Mouse (Mus musculus) spleen, adult 2 months (tissue): ENCODE data around the gene Anapc1. TPM values are rescaled to one million over a fixed set of nuclear protein-coding genes. Genes with fewer than 3 reads are reported as not detected.

Experiments used
- DNase-seq, 2 experiments: peaks; one replicate each; pipeline versions ENCODE4 v3.0.0 to v3.0.0-alpha.2; 2012 to 2021; ENCODE audit warnings: low spot score in 2 of 2, low read depth in 1 of 2
- H3K27ac ChIP-seq: fragments of 200-500 bp; 2 replicates; pipeline ENCODE4 v1.5.1; 2012; ENCODE audit warnings: low read length, inconsistent platforms; ENCODE audit not compliant: insufficient read depth
- H3K27me3 ChIP-seq: fragments of 200-500 bp; 2 replicates; pipeline ENCODE4 v1.6.1; 2012; ENCODE audit warnings: mild to moderate bottlenecking, moderate library complexity, low read length, inconsistent platforms; ENCODE audit not compliant: control insufficient read depth, insufficient read depth
- H3K36me3 ChIP-seq: fragments of 200-500 bp; 2 replicates; pipeline ENCODE4 v1.6.1; 2012; ENCODE audit warnings: mild to moderate bottlenecking, low read length, inconsistent platforms; ENCODE audit not compliant: control insufficient read depth, insufficient read depth
- H3K4me1 ChIP-seq: fragments of 200-500 bp; 2 replicates; pipeline ENCODE4 v1.6.1; 2011; ENCODE audit warnings: inconsistent platforms; ENCODE audit not compliant: control insufficient read depth, insufficient read depth, insufficient read length
- H3K4me3 ChIP-seq: fragments of 200-500 bp; 2 replicates; pipeline ENCODE4 v1.5.1; 2011; ENCODE audit warnings: mild to moderate bottlenecking, inconsistent platforms; ENCODE audit not compliant: insufficient read depth, insufficient read length; ENCODE audit errors: extremely low read depth
- CTCF ChIP-seq: fragments of 200-500 bp; IDR thresholded peaks from 2 replicates; pipeline ENCODE4 v1.5.1; 2011; ENCODE audit warnings: mild to moderate bottlenecking, inconsistent platforms; ENCODE audit not compliant: insufficient read depth, insufficient read length, insufficient replicate concordance; ENCODE audit errors: extremely low read depth
- POLR2A ChIP-seq: fragments of 200-500 bp; IDR thresholded peaks from 2 replicates; pipeline ENCODE4 v1.6.1; 2011; ENCODE audit warnings: low read depth, low read length, inconsistent platforms
- WGBS: fragments of 180-500 bp; shearing (Covaris S2); methylation state at CpG from one replicate; pipeline ENCODE4 v1.1.7; 2018; 5-methylcytosine and 5-hydroxymethylcytosine counted together
- polyA plus RNA-seq: library from polyadenylated mRNA; depleted of rRNA; stranded (reverse); fragments of >200 nt; gene quantifications from 2 replicates; pipeline ENCODE4 v1.2.3, GENCODE M21; 2012; rRNA removed

Gene Anapc1
- 33.2 and 36.3 TPM in 2 replicates for polyA plus RNA-seq

DNA sequence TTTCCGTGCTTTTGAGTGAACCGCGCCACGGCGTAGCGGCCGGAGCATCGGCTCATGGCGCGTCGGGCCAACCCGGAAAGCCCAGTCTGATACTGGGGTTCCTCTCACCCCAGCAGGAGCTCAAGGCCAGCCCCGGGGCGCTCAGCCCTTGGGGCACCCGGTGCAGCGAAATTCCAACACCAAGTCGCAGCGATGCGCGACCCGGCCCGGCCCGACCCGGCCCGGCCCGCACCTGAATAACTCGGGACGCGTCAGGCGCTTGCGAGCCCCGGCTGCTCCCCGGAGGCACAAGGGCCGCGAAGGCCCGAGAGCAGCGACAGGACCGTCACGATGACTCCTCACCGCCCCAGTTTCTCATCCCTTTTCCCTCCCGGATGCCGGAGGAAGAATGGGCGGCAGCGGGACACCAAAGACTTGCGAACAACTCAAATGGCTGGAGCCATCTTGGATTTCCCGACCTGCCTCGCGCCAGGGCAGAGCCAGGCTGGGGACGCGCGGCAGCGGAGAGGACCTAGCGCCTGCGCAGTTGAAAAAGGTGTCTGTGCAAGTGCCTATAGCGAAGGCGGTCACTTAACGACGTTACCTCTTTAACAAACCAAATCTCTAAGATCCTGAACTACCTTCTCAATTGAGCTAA lies at the start of gene Anapc1:
Gene Anapc1 (minus strand): TSS at position 471 of the 637 bp plus-strand sequence.
- Histone ChIP-seq H3K4me1 (0 out of 2 replicates have a peak, but pooled peaks cover 1% of the 10 kb centered on the region), H3K36me3 (peaks cover 4% of the 10 kb centered on the region; the same call in 1 of the 2 replicates), H3K27me3 (no peaks in the 10 kb centered on the region), H3K4me3 (peak within 1 kb of the TSS; percentile 92), H3K27ac (peak within 1 kb of the TSS; percentile 50)
- WGBS: under 1% methylated on average over 58 of the region's 58 CpGs
- no peak for TF ChIP-seq CTCF
- TF ChIP-seq POLR2A: peak; percentile 76
- peak; percentile 77 to 87 for DNase-seq

DNA sequence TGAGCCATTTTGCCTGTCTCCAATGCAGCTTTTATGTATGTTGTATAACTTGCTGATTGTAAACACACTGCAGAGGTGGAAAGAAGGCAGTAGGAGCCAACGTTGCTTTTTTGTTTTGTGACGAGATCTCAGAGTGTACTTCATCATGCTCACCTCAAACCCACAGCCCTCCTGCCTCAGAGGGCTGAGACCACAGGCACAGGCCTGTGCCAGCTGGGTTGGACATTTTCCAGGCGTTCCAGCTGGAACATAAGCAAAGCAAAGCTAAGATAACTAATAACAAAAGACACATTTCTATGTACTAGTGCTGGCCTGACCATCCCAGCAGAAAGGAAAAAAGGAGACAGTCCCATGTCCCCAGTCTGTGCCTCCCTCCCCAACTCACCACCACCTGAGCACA lies 47.9 kb upstream of the Anapc1 start:
- H3K36me3 ChIP-seq: no peaks in the 10 kb centered on the region
- no peak overlapping the region for H3K27ac ChIP-seq
- no peak for DNase-seq
- TF ChIP-seq POLR2A: no peak
- no peak for TF ChIP-seq CTCF
- no peaks in the 10 kb centered on the region for H3K27me3 ChIP-seq
- 39% methylated on average over 3 of the region's 3 CpGs for WGBS
- H3K4me1 ChIP-seq: no peaks in the 10 kb centered on the region
- no peak overlapping the region for H3K4me3 ChIP-seq

DNA sequence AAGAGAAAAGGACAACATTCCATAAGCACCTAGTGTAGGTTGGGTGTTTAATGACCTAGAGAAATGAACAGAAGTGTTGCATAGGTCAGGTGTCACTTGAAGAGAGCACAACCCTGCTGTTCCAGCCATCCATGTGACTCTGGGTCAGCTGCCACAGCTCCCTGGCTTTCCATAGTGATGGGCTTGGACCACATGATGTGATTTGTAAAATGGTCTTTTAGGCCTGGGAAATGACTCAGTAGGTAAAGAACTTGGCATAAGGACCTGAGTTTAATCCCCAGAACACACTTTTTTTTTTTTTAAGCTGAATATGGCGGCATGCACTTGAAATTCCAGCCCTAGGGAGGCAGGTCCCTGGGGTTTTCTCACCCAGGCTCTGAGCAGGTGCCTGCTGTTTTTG lies 44.8 kb upstream of the Anapc1 start:
- Histone ChIP-seq H3K27me3 (no peaks in the 10 kb centered on the region), H3K36me3 (no peaks in the 10 kb centered on the region), H3K4me3 (no peak overlapping the region), H3K27ac (no peak overlapping the region), H3K4me1 (no peaks in the 10 kb centered on the region; the same call in 1 of the 2 replicates)
- no peak for TF ChIP-seq POLR2A
- TF ChIP-seq CTCF: no peak
- no peak for DNase-seq
- 85% methylated on average over 1 of the region's 1 CpGs for WGBS

DNA sequence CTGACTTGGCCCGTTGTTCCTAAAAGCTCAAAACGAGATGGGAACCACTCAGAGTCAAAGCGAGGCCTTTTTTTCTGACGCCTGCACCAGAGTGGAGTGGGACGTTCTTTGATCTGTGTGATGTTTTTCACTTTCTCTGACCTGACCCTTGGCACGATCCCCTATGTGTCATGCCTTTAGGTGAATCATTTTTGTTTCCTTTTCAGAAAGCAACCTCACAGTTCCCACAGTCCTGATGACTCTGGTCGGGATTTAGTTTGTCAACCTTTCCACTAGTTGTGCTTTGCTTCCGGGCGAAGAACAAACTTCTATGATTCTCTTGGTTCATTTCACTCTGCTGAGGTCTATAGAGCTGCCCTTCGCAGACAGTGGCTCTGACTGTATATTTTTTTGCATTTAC lies 44.3 kb upstream of the Anapc1 start:
- no peak for TF ChIP-seq CTCF
- TF ChIP-seq POLR2A: no peak
- H3K27ac ChIP-seq: no peak overlapping the region
- H3K4me1 ChIP-seq: no peaks in the 10 kb centered on the region; the same call in 1 of the 2 replicates
- no peak for DNase-seq
- no peaks in the 10 kb centered on the region for H3K27me3 ChIP-seq
- no peaks in the 10 kb centered on the region for H3K36me3 ChIP-seq
- H3K4me3 ChIP-seq: no peak overlapping the region
- 82% methylated on average over 10 of the region's 10 CpGs for WGBS

DNA sequence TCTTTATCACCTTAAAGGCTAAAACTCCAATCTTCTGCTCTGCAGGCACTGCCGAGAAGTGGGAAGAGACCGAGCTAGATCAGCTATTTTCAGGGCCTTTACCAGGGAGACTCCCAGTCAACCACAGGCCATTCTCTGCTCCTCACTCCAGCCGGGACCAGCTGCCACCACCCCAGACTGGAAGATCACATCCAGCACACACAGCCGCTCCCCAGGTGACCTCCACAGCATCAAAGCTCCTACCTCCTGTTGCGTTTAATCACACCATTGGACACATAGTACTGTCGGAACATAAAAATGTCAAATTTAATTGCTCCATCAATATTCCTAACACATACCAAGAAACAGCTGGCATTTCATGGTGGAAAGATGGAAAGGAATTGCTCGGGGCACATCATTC lies 42.0 kb upstream of the Anapc1 start:
- Histone ChIP-seq H3K27ac (no peak overlapping the region), H3K27me3 (no peaks in the 10 kb centered on the region), H3K36me3 (no peaks in the 10 kb centered on the region), H3K4me1 (no peaks in the 10 kb centered on the region; the same call in 1 of the 2 replicates), H3K4me3 (no peak overlapping the region)
- TF ChIP-seq POLR2A (no peak), CTCF (no peak)
- WGBS: 92% methylated on average over 7 of the region's 7 CpGs
- no peak for DNase-seq

DNA sequence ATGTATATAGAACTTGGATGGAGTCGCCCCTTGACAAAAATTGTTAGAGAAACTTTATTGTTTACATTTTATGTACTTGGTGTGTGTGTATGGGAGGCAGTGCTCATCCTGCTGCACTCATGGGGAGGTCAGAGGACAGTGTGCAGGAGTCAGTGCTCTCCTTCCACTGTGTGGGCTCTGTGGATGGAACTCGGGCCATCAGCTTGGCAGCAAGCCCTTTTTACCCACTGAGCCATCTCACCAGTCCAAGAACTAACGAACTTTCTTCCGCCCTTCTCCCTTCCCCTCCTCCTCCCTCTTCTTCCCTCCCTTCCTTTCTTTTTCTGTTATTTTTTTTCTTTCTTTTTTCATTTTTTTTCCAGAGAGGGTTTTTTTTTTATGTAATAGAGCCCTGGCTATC lies 40.9 kb upstream of the Anapc1 start:
- Histone ChIP-seq H3K27ac (no peak overlapping the region), H3K4me1 (no peaks in the 10 kb centered on the region; the same call in 1 of the 2 replicates), H3K4me3 (no peak overlapping the region), H3K27me3 (no peaks in the 10 kb centered on the region), H3K36me3 (no peaks in the 10 kb centered on the region)
- 76% methylated on average over 4 of the region's 4 CpGs for WGBS
- no peak for DNase-seq
- no peak for TF ChIP-seq CTCF

DNA sequence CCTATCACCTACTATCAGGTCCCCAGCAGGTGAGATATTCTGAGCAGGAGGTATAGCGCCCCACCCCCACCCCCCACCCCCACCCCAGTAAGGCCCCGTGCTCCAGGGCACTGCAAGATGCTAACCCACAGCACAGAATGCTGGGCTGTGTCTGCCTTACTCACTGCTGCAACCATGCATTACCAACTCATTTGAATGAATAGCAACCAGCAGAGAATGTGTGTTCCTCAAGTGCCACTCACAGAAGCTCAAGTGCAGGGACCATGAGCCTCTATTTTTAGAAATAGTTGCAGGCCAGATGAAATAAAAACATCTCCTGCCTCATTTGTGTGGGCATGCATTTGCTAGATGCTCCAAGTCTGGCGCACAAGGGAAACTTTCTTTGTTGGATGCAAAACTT lies 40.4 kb upstream of the Anapc1 start:
- no peak overlapping the region for H3K4me3 ChIP-seq
- no peaks in the 10 kb centered on the region for H3K36me3 ChIP-seq
- no peaks in the 10 kb centered on the region; the same call in 1 of the 2 replicates for H3K4me1 ChIP-seq
- H3K27ac ChIP-seq: no peak overlapping the region
- no peak for DNase-seq
- 83% methylated on average over 3 of the region's 3 CpGs for WGBS
- H3K27me3 ChIP-seq: no peaks in the 10 kb centered on the region
- TF ChIP-seq CTCF (no peak), POLR2A (no peak)
